Mouse (Mus musculus) testis, adult 2 months (tissue): ENCODE results near the gene Tgfbi. TPM values are rescaled to one million over a fixed set of nuclear protein-coding genes. Genes with fewer than 3 reads are reported as not detected.

ENCODE experiments used
- H3K27ac ChIP-seq: fragments of 200-500 bp; 2 replicates; pipeline ENCODE4 v1.5.1; 2012; ENCODE audit warnings: low read depth, low read length; ENCODE audit not compliant: control insufficient read depth, insufficient read depth
- H3K27me3 ChIP-seq: fragments of 200-500 bp; 2 replicates; pipeline ENCODE4 v1.6.1; 2012; ENCODE audit warnings: mild to moderate bottlenecking, low read length, moderate library complexity; ENCODE audit not compliant: control insufficient read depth, insufficient read depth
- H3K36me3 ChIP-seq: fragments of 200-500 bp; 2 replicates; pipeline ENCODE4 v1.6.1; 2012; ENCODE audit warnings: mild to moderate bottlenecking, low read length; ENCODE audit not compliant: control insufficient read depth, insufficient read depth
- H3K4me1 ChIP-seq: fragments of 200-500 bp; 2 replicates; pipeline ENCODE4 v1.6.1; 2012; ENCODE audit warnings: low read length; ENCODE audit not compliant: control insufficient read depth, insufficient read depth
- H3K4me3 ChIP-seq: fragments of 200-500 bp; 2 replicates; pipeline ENCODE4 v1.5.1; 2012; ENCODE audit warnings: low read depth, mild to moderate bottlenecking, low read length, moderate library complexity, mixed read lengths; ENCODE audit not compliant: control insufficient read depth
- CTCF ChIP-seq: fragments of 200-500 bp; IDR thresholded peaks from 2 replicates; pipeline ENCODE4 v1.5.1; 2012; ENCODE audit warnings: low read depth, mild to moderate bottlenecking, inconsistent platforms, low read length, moderate library complexity; ENCODE audit not compliant: control insufficient read depth, insufficient read depth, insufficient replicate concordance
- POLR2A ChIP-seq: fragments of 200-500 bp; IDR thresholded peaks from 2 replicates; pipeline ENCODE4 v1.6.1; 2012; ENCODE audit warnings: low read depth, mild to moderate bottlenecking, inconsistent platforms, low read length, moderate library complexity; ENCODE audit not compliant: control insufficient read depth
- polyA plus RNA-seq: library from polyadenylated mRNA; depleted of rRNA; stranded (reverse); fragments of >200 nt; gene quantifications from 2 replicates; pipeline ENCODE4 v1.2.3, GENCODE M21; 2012

Gene Tgfbi
- polyA plus RNA-seq, 1 experiment: 10.4 TPM

- H3K36me3 ChIP-seq: no peaks in the 10 kb centered on the region
- TF ChIP-seq CTCF (no peak), POLR2A (no peak)
- H3K4me1 ChIP-seq: peaks cover 5% of the 10 kb centered on the region
- no peaks in the 10 kb centered on the region for H3K27me3 ChIP-seq
- H3K4me3 ChIP-seq: no peak overlapping the region
- no peak overlapping the region for H3K27ac ChIP-seq
Measured at GRCm38 (mm10) chr13:56617197-56617596, 7.9 kb downstream of the Tgfbi start.

DNA sequence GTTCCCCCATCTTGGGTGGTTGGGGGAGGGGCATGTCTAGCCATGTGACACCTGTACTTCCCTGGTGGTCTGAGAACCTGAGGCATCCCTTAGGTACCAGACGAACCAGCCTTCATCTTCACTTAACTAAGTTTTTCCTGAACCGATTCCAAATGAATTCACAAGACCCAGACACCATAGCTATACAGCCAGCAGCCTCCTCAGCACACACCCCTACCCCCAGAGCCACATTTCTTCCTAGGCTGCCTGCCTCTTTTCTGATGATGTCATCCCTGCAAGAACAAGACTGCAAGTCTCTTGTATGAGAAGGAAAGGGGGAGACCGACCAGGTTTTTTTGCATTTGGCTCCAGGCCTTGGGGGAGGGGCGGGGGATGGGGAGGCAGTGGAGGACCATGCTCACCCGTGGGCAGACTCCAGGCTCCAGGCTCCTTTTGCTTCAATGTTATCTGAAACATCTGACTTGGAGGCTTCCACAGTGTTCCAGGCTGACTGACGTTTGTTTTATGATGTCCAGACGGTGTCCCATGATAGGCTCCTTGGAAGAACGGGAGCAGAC lies 13.0 kb downstream of the Tgfbi start:
- Histone ChIP-seq H3K4me3 (no peak overlapping the region), H3K27ac (no peak overlapping the region), H3K27me3 (no peaks in the 10 kb centered on the region), H3K4me1 (no peaks in the 10 kb centered on the region), H3K36me3 (no peaks in the 10 kb centered on the region)
- TF ChIP-seq CTCF (no peak), POLR2A (no peak)

DNA sequence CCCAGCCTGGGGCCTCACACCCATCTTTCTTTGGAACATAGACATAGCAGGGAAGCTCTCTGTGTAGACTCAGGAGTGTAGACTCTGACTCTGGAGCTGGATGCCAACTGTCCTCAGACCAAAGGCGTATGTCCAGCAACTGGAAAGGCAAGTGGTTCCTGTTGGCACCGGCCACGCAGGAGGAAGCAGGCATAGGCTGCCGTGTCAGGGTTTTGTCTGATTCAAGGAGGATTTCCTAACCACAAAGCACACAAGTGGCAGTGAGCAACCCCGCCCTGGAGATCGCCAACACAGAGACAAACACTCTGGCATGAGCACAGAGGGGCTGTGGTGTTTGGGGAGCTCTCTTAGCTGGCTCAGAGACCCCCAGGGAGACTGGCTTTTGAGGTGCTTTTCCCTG lies 17.2 kb downstream of the Tgfbi start:
- no peak for TF ChIP-seq POLR2A
- no peak for TF ChIP-seq CTCF
- H3K27me3 ChIP-seq: no peaks in the 10 kb centered on the region
- no peaks in the 10 kb centered on the region for H3K4me1 ChIP-seq
- no peaks in the 10 kb centered on the region for H3K36me3 ChIP-seq
- no peak overlapping the region for H3K27ac ChIP-seq
- H3K4me3 ChIP-seq: no peak overlapping the region

DNA sequence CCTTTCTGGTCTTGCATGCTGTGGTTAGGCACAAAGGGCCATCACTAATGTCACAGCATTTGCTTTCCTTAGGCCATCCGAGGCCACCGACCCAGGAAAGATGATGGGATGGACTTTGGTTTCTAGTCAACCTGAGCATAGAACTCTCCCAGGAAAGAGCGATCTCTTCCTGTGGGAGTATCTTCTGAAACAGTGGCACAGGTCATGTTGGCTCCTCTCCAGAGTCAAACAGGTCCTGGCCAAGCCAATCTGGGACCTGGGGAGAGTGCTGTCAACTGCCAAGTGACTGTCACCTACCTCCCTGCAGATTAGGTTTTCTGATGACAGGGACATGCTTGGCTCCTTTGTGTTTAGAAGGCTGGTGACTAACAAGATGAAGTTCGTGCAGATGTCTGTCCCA lies 20.8 kb downstream of the Tgfbi start:
- no peaks in the 10 kb centered on the region for H3K36me3 ChIP-seq

DNA sequence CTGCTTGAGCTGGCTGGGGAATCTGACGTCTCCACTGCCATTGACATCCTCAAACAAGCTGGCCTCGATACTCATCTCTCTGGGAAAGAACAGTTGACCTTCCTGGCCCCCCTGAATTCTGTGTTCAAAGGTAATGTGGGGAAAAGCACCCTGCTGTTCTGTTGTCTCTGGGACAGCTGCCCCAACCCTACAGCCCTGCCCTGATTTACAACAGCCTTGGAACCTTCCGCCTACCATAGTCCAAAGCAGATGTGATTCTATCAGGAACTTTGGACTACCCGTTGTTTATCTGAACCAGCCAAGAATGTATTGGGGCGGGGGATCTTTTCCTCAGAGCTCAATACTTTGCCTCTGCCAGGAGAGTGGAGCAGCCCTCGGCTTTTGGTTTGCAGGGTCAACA lies 21.2 kb downstream of the Tgfbi start:
- H3K27ac ChIP-seq: no peak overlapping the region
- no peak overlapping the region for H3K4me3 ChIP-seq
- no peaks in the 10 kb centered on the region for H3K36me3 ChIP-seq
- H3K27me3 ChIP-seq: no peaks in the 10 kb centered on the region
- TF ChIP-seq POLR2A: no peak
- TF ChIP-seq CTCF: no peak
- H3K4me1 ChIP-seq: no peaks in the 10 kb centered on the region

More for the DNA sequence above, 20.8 kb downstream of the Tgfbi start:
- Histone ChIP-seq H3K27ac (no peak overlapping the region), H3K4me3 (no peak overlapping the region), H3K27me3 (no peaks in the 10 kb centered on the region), H3K4me1 (no peaks in the 10 kb centered on the region)
- TF ChIP-seq POLR2A (no peak), CTCF (no peak)

DNA sequence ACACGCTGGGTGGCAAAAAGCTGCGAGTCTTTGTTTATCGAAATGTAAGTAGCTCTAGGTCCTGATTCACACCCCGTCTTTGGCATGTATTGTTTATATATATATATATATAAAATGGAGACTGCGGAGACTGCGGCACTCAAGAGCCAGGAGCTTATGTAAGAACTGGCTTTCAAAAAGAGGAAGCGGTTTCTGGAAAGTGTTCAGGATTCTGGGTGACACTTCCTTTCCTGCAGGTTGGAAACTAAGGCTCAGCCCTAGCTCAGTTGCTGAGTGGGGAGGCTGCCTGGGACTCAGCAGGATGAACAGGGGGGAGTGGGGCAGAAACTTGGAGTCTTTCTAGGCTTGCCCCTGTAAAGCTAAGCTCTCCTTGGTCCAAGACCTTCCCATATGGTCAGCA lies 22.0 kb downstream of the Tgfbi start:
- H3K27me3 ChIP-seq: no peaks in the 10 kb centered on the region
- H3K36me3 ChIP-seq: no peaks in the 10 kb centered on the region
- no peak for TF ChIP-seq CTCF
- TF ChIP-seq POLR2A: no peak
- no peaks in the 10 kb centered on the region for H3K4me1 ChIP-seq
- H3K27ac ChIP-seq: no peak overlapping the region
- H3K4me3 ChIP-seq: no peak overlapping the region

GRCm38 (mm10) chr13:56634139-56634615 lies 24.9 kb downstream of the Tgfbi start:
- Histone ChIP-seq H3K4me1 (no peaks in the 10 kb centered on the region), H3K36me3 (no peaks in the 10 kb centered on the region), H3K27me3 (no peaks in the 10 kb centered on the region), H3K27ac (no peak overlapping the region), H3K4me3 (no peak overlapping the region)
- TF ChIP-seq CTCF (no peak), POLR2A (no peak)
